Mouse (Mus musculus) myocyte (in vitro differentiated cells): ENCODE results near the gene Lamb1. TPM values are rescaled to one million over a fixed set of nuclear protein-coding genes. Genes with fewer than 3 reads are reported as not detected.

Source experiments
- H3K27me3 ChIP-seq: one replicate; pipeline ENCODE4 v1.6.1; 2011; ENCODE audit not compliant: control insufficient read depth, insufficient read depth, insufficient read length
- H3K36me3 ChIP-seq: one replicate; pipeline ENCODE4 v1.6.1; 2011; ENCODE audit not compliant: control insufficient read depth, insufficient read depth
- H3K4me2 ChIP-seq: one replicate; pipeline ENCODE4 v1.6.1; 2011; ENCODE audit warnings: low read depth, control low read depth
- H3K4me3 ChIP-seq: one replicate; pipeline ENCODE4 v1.5.1; 2011; ENCODE audit warnings: mild to moderate bottlenecking, control low read depth, moderate library complexity
- H3K79me2 ChIP-seq: one replicate; pipeline ENCODE4 v1.6.1; 2011; ENCODE audit not compliant: control insufficient read depth, insufficient read depth
- H3ac ChIP-seq: one replicate; pipeline ENCODE4 v1.6.1; 2011; ENCODE audit not compliant: control insufficient read depth, insufficient read length
- CEBPB ChIP-seq: IDR thresholded peaks from 2 replicates; pipeline ENCODE4 v1.6.1; 2011; ENCODE audit warnings: mild to moderate bottlenecking, moderate library complexity; ENCODE audit not compliant: poor library complexity, insufficient read depth, severe bottlenecking
- E2F4 ChIP-seq: IDR thresholded peaks from one replicate; pipeline ENCODE4 v1.6.1; 2011; ENCODE audit warnings: mild to moderate bottlenecking, control low read depth, moderate library complexity; ENCODE audit not compliant: insufficient read depth
- MAX ChIP-seq: IDR thresholded peaks from one replicate; pipeline ENCODE4 v1.6.1; 2011; ENCODE audit warnings: low read depth, mild to moderate bottlenecking, control low read depth
- MYOD1 ChIP-seq, 3 experiments: IDR thresholded peaks; one replicate each; pipeline ENCODE4 v1.6.1; 2011; ENCODE audit warnings: control low read depth in 2 of 3, low read depth in 2 of 3, mild to moderate bottlenecking in 2 of 3, moderate library complexity in 1 of 3; ENCODE audit not compliant: insufficient read length in 2 of 3, control insufficient read depth in 1 of 3
- MYOG ChIP-seq, 3 experiments: IDR thresholded peaks; one replicate each; pipeline ENCODE4 v1.6.1; 2011; ENCODE audit warnings: control low read depth in 2 of 3, low read depth in 2 of 3, mild to moderate bottlenecking in 2 of 3; ENCODE audit not compliant: insufficient read length in 2 of 3, control insufficient read depth in 1 of 3, insufficient read depth in 1 of 3
- POLR2A ChIP-seq: IDR thresholded peaks from one replicate; pipeline ENCODE4 v1.6.1; 2011; ENCODE audit warnings: low read depth, mild to moderate bottlenecking, control low read depth, moderate library complexity; ENCODE audit not compliant: insufficient read length
- POLR2AphosphoS2 ChIP-seq: IDR thresholded peaks from one replicate; pipeline ENCODE4 v1.6.1; 2011; ENCODE audit warnings: low read depth, control low read depth; ENCODE audit not compliant: insufficient read length
- REST ChIP-seq: IDR thresholded peaks from one replicate; pipeline ENCODE4 v1.6.1; 2011; ENCODE audit warnings: mild to moderate bottlenecking, control low read depth, moderate library complexity; ENCODE audit not compliant: insufficient read depth, insufficient read length
- SRF ChIP-seq: IDR thresholded peaks from one replicate; pipeline ENCODE4 v1.6.1; 2011; ENCODE audit warnings: low read depth; ENCODE audit not compliant: control insufficient read depth, insufficient read length
- TCF12 ChIP-seq: IDR thresholded peaks from one replicate; pipeline ENCODE4 v1.6.1; 2011; ENCODE audit warnings: mild to moderate bottlenecking, control low read depth; ENCODE audit not compliant: poor library complexity, insufficient read depth, severe bottlenecking
- TCF3 ChIP-seq: IDR thresholded peaks from one replicate; pipeline ENCODE4 v1.6.1; 2011; ENCODE audit warnings: low read depth, control low read depth; ENCODE audit not compliant: insufficient read length
- USF1 ChIP-seq: IDR thresholded peaks from one replicate; pipeline ENCODE4 v1.6.1; 2011; ENCODE audit warnings: low read depth, mild to moderate bottlenecking, control low read depth, moderate library complexity
- polyA plus RNA-seq: library from polyadenylated mRNA; unstranded; fragments of >200 nt; fragmentation: generic; extraction: Trizol; gene quantifications from one replicate; pipeline ENCODE4 v1.2.1, GENCODE M21; 2012; ENCODE audit warnings: missing spikeins

The Lamb1 gene
- polyA plus RNA-seq, 1 experiment, result 69.4 TPM

GRCm38 (mm10) chr12:31313136-31313535 lies 48.1 kb downstream of the Lamb1 start:
- H3ac ChIP-seq, result no peak overlapping the region
- H3K27me3 ChIP-seq, result no peaks in the 10 kb centered on the region
- H3K79me2 ChIP-seq, result no peaks in the 10 kb centered on the region
- peaks cover 65% of the 10 kb centered on the region for H3K36me3 ChIP-seq
- H3K4me3 ChIP-seq, result no peak overlapping the region
- TF ChIP-seq MYOG (IDR thresholded peaks at IDR 0.05; ENCODE audit: control insufficient read depth in 1 of 3, insufficient read depth in 1 of 3, insufficient read length in 2 of 3, low read depth in 2 of 3) (no peak), TCF3 (no peak), E2F4 (no peak), MYOD1 (IDR thresholded peaks at IDR 0.05; ENCODE audit: control insufficient read depth in 1 of 3, insufficient read length in 2 of 3, low read depth in 2 of 3) (no peak), POLR2AphosphoS2 (no peak), USF1 (no peak), CEBPB (no peak), MAX (no peak), POLR2A (no peak), SRF (no peak), TCF12 (no peak), REST (no peak)
- no peak overlapping the region for H3K4me2 ChIP-seq

GRCm38 (mm10) chr12:31314310-31314709 lies 49.3 kb downstream of the Lamb1 start:
- Histone ChIP-seq H3K4me2 (no peak overlapping the region), H3K79me2 (no peaks in the 10 kb centered on the region), H3K27me3 (no peaks in the 10 kb centered on the region), H3ac (no peak overlapping the region), H3K4me3 (no peak overlapping the region), H3K36me3 (peaks cover 58% of the 10 kb centered on the region)
- TF ChIP-seq MYOD1 (IDR thresholded peaks at IDR 0.05; ENCODE audit: control insufficient read depth in 1 of 3, insufficient read length in 2 of 3, low read depth in 2 of 3) (no peak), E2F4 (no peak), TCF12 (no peak), SRF (no peak), MYOG (IDR thresholded peaks at IDR 0.05; ENCODE audit: control insufficient read depth in 1 of 3, insufficient read depth in 1 of 3, insufficient read length in 2 of 3, low read depth in 2 of 3) (no peak), MAX (no peak), POLR2AphosphoS2 (no peak), POLR2A (no peak), REST (no peak), TCF3 (no peak), USF1 (no peak), CEBPB (no peak)

GRCm38 (mm10) chr12:31315961-31316360 lies 50.9 kb downstream of the Lamb1 start:
- H3K4me3 ChIP-seq, result no peak overlapping the region
- TF ChIP-seq POLR2AphosphoS2 (no peak), CEBPB (no peak), REST (no peak)

GRCm38 (mm10) chr12:31317670-31318408 lies 52.8 kb downstream of the Lamb1 start:
- TF ChIP-seq REST (no peak), USF1 (no peak), TCF3 (no peak), SRF (no peak), CEBPB (no peak), POLR2A (no peak), MAX (no peak), E2F4 (no peak), POLR2AphosphoS2 (no peak), MYOG (IDR thresholded peaks at IDR 0.05; ENCODE audit: control insufficient read depth in 1 of 3, insufficient read depth in 1 of 3, insufficient read length in 2 of 3, low read depth in 2 of 3) (no peak), TCF12 (no peak), MYOD1 (IDR thresholded peaks at IDR 0.05; ENCODE audit: control insufficient read depth in 1 of 3, insufficient read length in 2 of 3, low read depth in 2 of 3) (no peak)
- Histone ChIP-seq H3ac (no peak overlapping the region), H3K27me3 (no peaks in the 10 kb centered on the region), H3K79me2 (no peaks in the 10 kb centered on the region), H3K36me3 (peaks cover 48% of the 10 kb centered on the region), H3K4me3 (no peak overlapping the region), H3K4me2 (no peak overlapping the region)

More at GRCm38 (mm10) chr12:31315961-31316360, 50.9 kb downstream of the Lamb1 start:
- Histone ChIP-seq H3K27me3 (no peaks in the 10 kb centered on the region), H3ac (no peak overlapping the region), H3K4me2 (no peak overlapping the region), H3K36me3 (peaks cover 50% of the 10 kb centered on the region), H3K79me2 (no peaks in the 10 kb centered on the region)
